Comparison of ENCODE assay signal across 7 mouse cellular contexts in the genomic region with DNA sequence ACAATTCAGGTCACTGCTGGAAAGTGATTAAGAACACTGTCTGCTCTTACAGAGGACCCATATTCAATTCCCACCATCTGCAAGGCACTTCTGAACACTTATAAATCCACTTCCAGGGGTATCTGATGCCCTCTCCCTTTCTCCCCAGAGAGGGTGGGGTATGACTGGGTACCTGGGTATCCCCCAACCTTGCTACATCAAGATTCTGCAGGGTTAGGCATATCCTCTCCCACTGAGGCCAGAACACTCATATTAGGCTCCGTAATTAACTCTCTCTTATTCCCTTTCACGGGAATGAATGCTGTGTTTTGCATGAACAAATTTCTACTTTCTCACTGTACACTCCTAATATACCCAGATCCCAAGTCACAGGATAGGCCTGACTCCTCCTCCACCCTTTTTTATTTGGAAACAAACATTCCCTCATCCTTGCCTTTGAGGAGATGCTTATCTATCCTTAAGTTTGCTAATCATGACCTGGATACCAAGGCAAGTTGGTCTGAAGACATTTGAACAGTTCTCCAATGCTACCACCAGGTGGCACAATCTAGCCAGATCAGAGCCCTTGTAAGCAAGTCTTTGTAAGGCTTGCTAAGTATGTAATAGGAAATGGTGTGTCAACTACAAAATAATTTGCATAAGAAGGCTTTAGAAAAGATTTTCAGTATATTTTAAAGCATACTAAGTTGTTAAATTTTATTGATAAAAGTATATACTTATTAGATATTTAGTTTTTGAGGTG.
DNase-seq lines count a peak whose midpoint lies in the region; ATAC-seq and TF ChIP-seq lines count a peak whose summit lies in the region.

No protein-coding gene starts in this region.

- ATAC-seq in liver, postnatal 0 days: no peak
- peak; percentile 94 for ATAC-seq in neural tube, embryonic 14.5 days (ENCODE audit: low read depth)

- TF ChIP-seq CTCF in liver, postnatal 0 days (IDR thresholded peaks at IDR 0.05; ENCODE audit: low read depth): peak; percentile 84

- H3K4me1 ChIP-seq in liver, postnatal 0 days (ENCODE audit: insufficient read depth): no peaks in the 10 kb centered on the region
- H3K4me1 ChIP-seq in neural tube, embryonic 14.5 days (ENCODE audit: control insufficient read depth, insufficient read depth, low read length): no peaks in the 10 kb centered on the region

- DNase-seq in B cell, adult 2 months: peak; percentile 50 to 58
- peak; percentile 85 for DNase-seq in ES-CJ7 (ENCODE audit: low read depth, low spot score)
- DNase-seq in c-Kit-positive CD71-positive TER-119-positive erythroid progenitor cells, embryonic 14.5 days (ENCODE audit: low spot score): peak; percentile 14
- DNase-seq in frontal cortex, postnatal 10 days (ENCODE audit: low spot score in 2 of 2): peak; percentile 11 to 49
- peak; percentile 67 for DNase-seq in kidney, adult 9 months
- DNase-seq in liver, postnatal 0 days: peak; percentile 57

- TF ChIP-seq EP300 in liver, postnatal 0 days (IDR thresholded peaks at IDR 0.05; ENCODE audit: low read depth): no peak

- H3K27me3 ChIP-seq in liver, postnatal 0 days (ENCODE audit: insufficient read depth, low read length): no peaks in the 10 kb centered on the region
- no peaks in the 10 kb centered on the region for H3K27me3 ChIP-seq in neural tube, embryonic 14.5 days (ENCODE audit: control insufficient read depth, insufficient read depth, low read length)

- H3K4me2 ChIP-seq in liver, postnatal 0 days (ENCODE audit: low read depth, low read length): no peak overlapping the region
- no peak overlapping the region for H3K4me2 ChIP-seq in neural tube, embryonic 14.5 days (ENCODE audit: low read depth, low read length)

- H3K36me3 ChIP-seq in liver, postnatal 0 days (replicated peaks; ENCODE audit: insufficient read depth, low read length): no peaks in the 10 kb centered on the region
- no peaks in the 10 kb centered on the region for H3K36me3 ChIP-seq in neural tube, embryonic 14.5 days (ENCODE audit: control insufficient read depth, insufficient read depth, low read length)

- H3K4me3 ChIP-seq in liver, postnatal 0 days (ENCODE audit: low read depth, low read length): no peak overlapping the region
- H3K4me3 ChIP-seq in neural tube, embryonic 14.5 days (ENCODE audit: low read depth, low read length): no peak overlapping the region

- no peak overlapping the region for H3K9ac ChIP-seq in liver, postnatal 0 days (replicated peaks)
- H3K9ac ChIP-seq in neural tube, embryonic 14.5 days (replicated peaks; ENCODE audit: low read depth, low read length): no peak overlapping the region

- WGBS in liver, postnatal 0 days (ENCODE audit: insufficient replicate concordance): 77% methylated on average over 2 of the region's 2 CpGs
- WGBS in neural tube, embryonic 14.5 days: 88% methylated on average over 2 of the region's 2 CpGs

- no peak overlapping the region for H3K27ac ChIP-seq in liver, postnatal 0 days (ENCODE audit: low read depth)
- no peak overlapping the region for H3K27ac ChIP-seq in neural tube, embryonic 14.5 days (ENCODE audit: low read depth, low read length)

- no peaks in the 10 kb centered on the region for H3K9me3 ChIP-seq in liver, postnatal 0 days (ENCODE audit: low read length)
- no peaks in the 10 kb centered on the region for H3K9me3 ChIP-seq in neural tube, embryonic 14.5 days (ENCODE audit: control insufficient read depth, low read length)

Comparison
In these comparisons a context has a peak if more than half of its experiments do, and no peak if none do; other contexts are left out.
1. DNase-seq: peak in every context shown above with its lines; median percentile 85 in ES-CJ7; 67 in kidney, adult 9 months; 57 in liver, postnatal 0 days; 54 in B cell, adult 2 months; 30 in frontal cortex, postnatal 10 days; 14 in c-Kit-positive CD71-positive TER-119-positive erythroid progenitor cells, embryonic 14.5 days.